Mouse (Mus musculus) induced T-regulatory cell, adult 2 months (primary cell): ENCODE measurements around the gene Mmp11.

Experiments used
- DNase-seq: peaks from one replicate; pipeline ENCODE4 v3.0.0-alpha.2; 2012; ENCODE audit warnings: low read depth

Mmp11 gene

GRCm38 (mm10) chr10:75937851-75938643 is 1.8 kb upstream of the Mmp11 start:
- peak; percentile 53 for DNase-seq

GRCm38 (mm10) chr10:75936909-75937667 is 792 bp upstream of the Mmp11 start:
- peak; percentile 47 for DNase-seq

GRCm38 (mm10) chr10:75934991-75935390 is 1.3 kb downstream of the Mmp11 start:
- DNase-seq, result no peak

GRCm38 (mm10) chr10:75932891-75933290 is 3.4 kb downstream of the Mmp11 start, which contains the start of gene Chchd10:
TSS of gene Chchd10 (plus strand) at chr10:75933130.
- no peak for DNase-seq

- peak; percentile 72 for DNase-seq
These were observed 4.1 kb downstream of the Mmp11 start for GRCm38 (mm10) chr10:75932081-75932678.

- no peak for DNase-seq
These were observed 5.0 kb downstream of the Mmp11 start for GRCm38 (mm10) chr10:75931311-75931710.

GRCm38 (mm10) chr10:75930304-75930703 is 6.0 kb downstream of the Mmp11 start:
- DNase-seq, result no peak

- no peak for DNase-seq
These were observed 9.9 kb downstream of the Mmp11 start for GRCm38 (mm10) chr10:75926396-75926795.

- DNase-seq, result peak; percentile 34
These were observed 12.0 kb downstream of the Mmp11 start for GRCm38 (mm10) chr10:75924324-75924723.

- no peak for DNase-seq
These were observed 14.4 kb downstream of the Mmp11 start for GRCm38 (mm10) chr10:75921726-75922560.

- DNase-seq, result peak; percentile 97
These were observed 15.1 kb downstream of the Mmp11 start, which contains the start of gene Smarcb1 for GRCm38 (mm10) chr10:75921026-75921725. TSS of gene Smarcb1 (minus strand) at chr10:75921617.

- DNase-seq, result no peak
These were observed 17.3 kb downstream of the Mmp11 start for GRCm38 (mm10) chr10:75919026-75919425.

- DNase-seq, result no peak
These were observed 19.5 kb downstream of the Mmp11 start for GRCm38 (mm10) chr10:75916840-75917239.

GRCm38 (mm10) chr10:75915557-75915956 is 20.7 kb downstream of the Mmp11 start:
- DNase-seq, result no peak

- DNase-seq, result no peak
These were observed 23.2 kb downstream of the Mmp11 start for GRCm38 (mm10) chr10:75913013-75913589.

GRCm38 (mm10) chr10:75910698-75911097 is 25.6 kb downstream of the Mmp11 start:
- DNase-seq, result no peak

GRCm38 (mm10) chr10:75906882-75907281 is 29.4 kb downstream of the Mmp11 start:
- no peak for DNase-seq

GRCm38 (mm10) chr10:75904391-75904790 is 31.9 kb downstream of the Mmp11 start:
- DNase-seq, result no peak

GRCm38 (mm10) chr10:75898846-75899245 is 37.5 kb downstream of the Mmp11 start:
- DNase-seq, result no peak

GRCm38 (mm10) chr10:75898039-75898564 is 38.2 kb downstream of the Mmp11 start:
- no peak for DNase-seq
